Mouse (Mus musculus): ENCODE data around the gene Vangl2. TPM values are rescaled to one million over a fixed set of nuclear protein-coding genes. Genes with fewer than 3 reads are reported as not detected.

The Vangl2 gene
- polyA plus RNA-seq (2017; shearing (Covaris generic)): 0.22 TPM

GRCm38 (mm10) chr1:172028394-172029275 lies at the start of gene Vangl2:
Gene Vangl2 (minus strand): TSS chr1:172028444.

GRCm38 (mm10) chr1:172057491-172057921 lies 29.3 kb upstream of the Vangl2 start, which contains the start of gene Nhlh1:
Gene Nhlh1 (minus strand): TSS chr1:172057573.

Other genes with a start within 250 kb of the Vangl2 start
- gene Cd84, start 188.7 kb downstream of the Vangl2 start, polyA plus RNA-seq (2017; shearing (Covaris generic)): 109 TPM
- not detected for gene Gm10521, start 132.8 kb downstream of the Vangl2 start, polyA plus RNA-seq (2017; shearing (Covaris generic))
- 328 TPM for gene Slamf6, start 110.9 kb downstream of the Vangl2 start, polyA plus RNA-seq (2017; shearing (Covaris generic))
- not detected for gene Nhlh1, start 29.1 kb upstream of the Vangl2 start, polyA plus RNA-seq (2017; shearing (Covaris generic))
- 178 TPM for gene Copa, start 54.1 kb upstream of the Vangl2 start, polyA plus RNA-seq (2017; shearing (Covaris generic))
- gene Ncstn, start 54.4 kb upstream of the Vangl2 start, polyA plus RNA-seq (2017; shearing (Covaris generic)): 108 TPM
- gene Pex19, start 98.3 kb upstream of the Vangl2 start, polyA plus RNA-seq (2017; shearing (Covaris generic)): 31.7 TPM
- gene Dcaf8, start 119.6 kb upstream of the Vangl2 start, polyA plus RNA-seq (2017; shearing (Covaris generic)): 107 TPM
- 104 TPM for gene Pea15a, start 178.4 kb upstream of the Vangl2 start, polyA plus RNA-seq (2017; shearing (Covaris generic))
- gene Casq1, start 191.4 kb upstream of the Vangl2 start, polyA plus RNA-seq (2017; shearing (Covaris generic)): not detected
- gene Atp1a4, start 230.0 kb upstream of the Vangl2 start, polyA plus RNA-seq (2017; shearing (Covaris generic)): not detected
- 55.0 TPM for gene Igsf8, start 233.2 kb upstream of the Vangl2 start, polyA plus RNA-seq (2017; shearing (Covaris generic))